Mouse (Mus musculus): ENCODE data around the gene Arid1b. TPM values are rescaled to one million over a fixed set of nuclear protein-coding genes. Genes with fewer than 3 reads are reported as not detected.
A peak's percentile ranks its signal among the peaks of the same experiment; 100 is the strongest.
"Not testable (repeated sequence)": the region's sequence is repeated elsewhere in the genome, so short reads cannot be mapped to it uniquely, and the experiment has no call there.

Gene Arid1b
- polyA plus RNA-seq, 1 experiment from 2014 or later, result 10.5 TPM

DNA sequence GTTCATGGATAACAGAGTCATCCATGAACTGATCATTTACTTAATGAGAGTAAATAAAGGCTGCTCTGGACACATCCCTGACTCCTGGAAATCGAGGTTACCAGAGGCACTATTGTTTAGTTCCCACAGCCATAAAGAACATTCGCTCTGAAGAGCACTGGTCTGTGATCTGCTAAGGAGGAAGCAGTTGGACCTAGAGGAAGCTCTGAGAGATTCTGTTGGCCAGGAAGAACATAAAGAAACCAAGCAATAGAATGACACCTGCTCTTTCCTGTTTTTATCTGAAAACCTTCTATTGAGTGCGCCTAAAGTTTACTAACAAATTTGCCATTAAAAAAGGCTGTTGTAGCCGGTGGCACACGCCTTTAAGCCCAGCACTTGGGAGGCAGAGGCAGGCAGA is 94.7 kb downstream of the Arid1b start:
- WGBS, result 69% methylated on average over 5 of the region's 5 CpGs
- Histone ChIP-seq H3K9ac (ENCODE audit: low read length) (no peak overlapping the region), H3K4me2 (ENCODE audit: low read depth, low read length) (no peak overlapping the region), H3K4me1 (ENCODE audit: control insufficient read depth, insufficient read depth, low read length) (peaks cover 50% of the 10 kb centered on the region), H3K27ac (ENCODE audit: low read length) (peak overlapping the region; percentile 56; the same call in 1 of the 2 replicates), H3K4me3 (replicated peaks; ENCODE audit: low read length) (no peak overlapping the region), H3K9me3 (replicated peaks; ENCODE audit: control insufficient read depth, low read length) (no peaks in the 10 kb centered on the region), H3K36me3 (ENCODE audit: control insufficient read depth, insufficient read depth, low read length) (no peaks in the 10 kb centered on the region), H3K27me3 (ENCODE audit: control insufficient read depth, insufficient read depth, low read length) (no peaks in the 10 kb centered on the region)
- ATAC-seq (ENCODE audit: insufficient read depth, low FRiP score), result no peak

- H3K4me3 ChIP-seq (replicated peaks; ENCODE audit: low read length), result 0 out of 2 replicates have a peak overlapping the region, but pooled peaks have one; percentile 3
- H3K27ac ChIP-seq (ENCODE audit: low read length), result peak overlapping the region; percentile 88
- no peaks in the 10 kb centered on the region for H3K36me3 ChIP-seq (ENCODE audit: control insufficient read depth, insufficient read depth, low read length)
- no peaks in the 10 kb centered on the region for H3K27me3 ChIP-seq (ENCODE audit: control insufficient read depth, insufficient read depth, low read length)
- ATAC-seq (ENCODE audit: insufficient read depth, low FRiP score), result peak; percentile 55; the same call in 1 of the 2 replicates
- no peaks in the 10 kb centered on the region for H3K9me3 ChIP-seq (replicated peaks; ENCODE audit: control insufficient read depth, low read length)
- H3K9ac ChIP-seq (ENCODE audit: low read length), result peak overlapping the region; percentile 42; the same call in 1 of the 2 replicates
- peak overlapping the region; percentile 35 for H3K4me2 ChIP-seq (ENCODE audit: low read depth, low read length)
- WGBS, result 19% methylated on average over 12 of the region's 12 CpGs
- peaks cover 46% of the 10 kb centered on the region for H3K4me1 ChIP-seq (ENCODE audit: control insufficient read depth, insufficient read depth, low read length)
Observed at GRCm38 (mm10) chr17:5089541-5089940, 95.4 kb downstream of the Arid1b start.

DNA sequence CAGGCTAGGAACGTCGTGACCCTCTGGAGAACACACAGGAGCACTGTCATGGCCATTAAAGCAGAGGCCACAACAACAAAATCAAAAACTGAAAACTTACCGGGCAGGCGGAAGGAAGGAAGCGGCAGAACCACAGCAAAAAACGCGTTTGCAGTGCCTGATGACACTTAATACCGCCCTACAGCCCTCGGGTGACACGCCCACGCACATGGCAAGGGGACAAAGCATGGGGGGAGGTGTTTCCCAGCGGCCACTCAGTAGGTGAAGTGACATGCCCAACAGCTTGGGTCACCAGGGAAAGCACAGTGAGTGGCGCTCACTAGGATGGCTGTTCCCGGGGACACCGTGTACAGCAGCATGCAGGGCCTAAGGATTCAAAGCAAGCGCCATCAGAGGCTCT is 97.4 kb downstream of the Arid1b start:
- no peak overlapping the region for H3K4me2 ChIP-seq (ENCODE audit: low read depth, low read length)

GRCm38 (mm10) chr17:5091934-5092333 is 97.8 kb downstream of the Arid1b start:
- H3K4me2 ChIP-seq (ENCODE audit: low read depth, low read length), result no peak overlapping the region
- no peak overlapping the region for H3K4me3 ChIP-seq (replicated peaks; ENCODE audit: low read length)
- H3K27ac ChIP-seq (ENCODE audit: low read length), result peak overlapping the region; percentile 52; the same call in 1 of the 2 replicates
- no peak overlapping the region for H3K9ac ChIP-seq (ENCODE audit: low read length)
- no peaks in the 10 kb centered on the region for H3K9me3 ChIP-seq (replicated peaks; ENCODE audit: control insufficient read depth, low read length)
- H3K27me3 ChIP-seq (ENCODE audit: control insufficient read depth, insufficient read depth, low read length), result no peaks in the 10 kb centered on the region
- H3K36me3 ChIP-seq (ENCODE audit: control insufficient read depth, insufficient read depth, low read length), result no peaks in the 10 kb centered on the region
- whole genome bisulfite sequencing, result 35% methylated on average over 10 of the region's 10 CpGs
- peaks cover 40% of the 10 kb centered on the region for H3K4me1 ChIP-seq (ENCODE audit: control insufficient read depth, insufficient read depth, low read length)
- 0 out of 2 replicates have a peak, but pooled peaks have one; percentile 27 for ATAC-seq (ENCODE audit: insufficient read depth, low FRiP score)

More for the DNA sequence above, 97.4 kb downstream of the Arid1b start:
- Histone ChIP-seq H3K4me1 (ENCODE audit: control insufficient read depth, insufficient read depth, low read length) (peaks cover 43% of the 10 kb centered on the region), H3K9me3 (replicated peaks; ENCODE audit: control insufficient read depth, low read length) (no peaks in the 10 kb centered on the region), H3K36me3 (ENCODE audit: control insufficient read depth, insufficient read depth, low read length) (no peaks in the 10 kb centered on the region), H3K4me3 (replicated peaks; ENCODE audit: low read length) (no peak overlapping the region), H3K27ac (ENCODE audit: low read length) (peak overlapping the region; percentile 52), H3K9ac (ENCODE audit: low read length) (no peak overlapping the region), H3K27me3 (ENCODE audit: control insufficient read depth, insufficient read depth, low read length) (no peaks in the 10 kb centered on the region)
- WGBS, result 71% methylated on average over 16 of the region's 16 CpGs
- ATAC-seq (ENCODE audit: insufficient read depth, low FRiP score), result no peak

DNA sequence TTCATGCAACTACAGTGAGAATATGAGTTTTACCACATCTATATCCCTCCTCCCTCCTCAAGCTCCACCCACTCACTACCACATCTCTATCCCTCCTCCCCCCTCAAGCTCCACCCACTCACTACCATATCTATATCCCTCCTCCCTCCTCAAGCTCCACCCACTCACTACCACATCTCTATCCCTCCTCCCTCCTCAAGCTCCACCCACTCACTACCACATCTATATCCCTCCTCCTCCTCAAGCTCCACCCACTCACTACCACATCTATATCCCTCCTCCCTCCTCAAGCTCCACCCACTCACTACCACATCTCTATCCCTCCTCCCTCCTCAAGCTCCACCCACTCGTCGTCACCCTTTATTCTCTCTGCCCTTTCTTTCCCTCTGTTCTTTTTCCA is 99.2 kb downstream of the Arid1b start:
- H3K4me2 ChIP-seq (ENCODE audit: low read depth, low read length); H3K36me3 ChIP-seq (ENCODE audit: control insufficient read depth, insufficient read depth, low read length); ATAC-seq (ENCODE audit: insufficient read depth, low FRiP score); H3K9me3 ChIP-seq (replicated peaks; ENCODE audit: control insufficient read depth, low read length); H3K9ac ChIP-seq (ENCODE audit: low read length); H3K4me3 ChIP-seq (replicated peaks; ENCODE audit: low read length); H3K27me3 ChIP-seq (ENCODE audit: control insufficient read depth, insufficient read depth, low read length): not testable (repeated sequence)
- WGBS, result 68% methylated on average over 2 of the region's 2 CpGs
- H3K4me1 ChIP-seq (ENCODE audit: control insufficient read depth, insufficient read depth, low read length), result peaks cover 45% of the 10 kb centered on the region
- H3K27ac ChIP-seq (ENCODE audit: low read length), result 0 out of 2 replicates have a peak overlapping the region, but pooled peaks have one; percentile 52

DNA sequence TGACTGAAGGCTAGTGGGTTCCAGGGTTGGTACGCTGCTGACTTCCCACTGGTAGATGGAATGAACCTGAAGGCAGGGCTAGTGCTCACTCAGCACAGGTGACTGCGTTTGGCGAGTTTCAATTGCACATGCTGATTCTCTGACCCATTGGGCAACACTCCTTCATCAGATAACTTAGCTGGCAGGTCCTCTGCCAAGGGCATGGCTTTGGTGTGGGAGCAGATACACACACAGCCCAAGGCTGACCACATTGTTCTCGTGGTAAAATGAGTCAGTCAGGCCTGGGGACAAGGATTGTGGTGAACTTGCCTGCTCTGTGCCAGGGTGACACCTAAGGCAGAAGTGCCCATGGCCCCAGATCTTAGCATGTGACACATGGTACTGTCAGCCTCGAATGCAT is 100.5 kb downstream of the Arid1b start:
- Histone ChIP-seq H3K36me3 (ENCODE audit: control insufficient read depth, insufficient read depth, low read length) (no peaks in the 10 kb centered on the region), H3K4me3 (replicated peaks; ENCODE audit: low read length) (no peak overlapping the region), H3K9ac (ENCODE audit: low read length) (no peak overlapping the region), H3K27me3 (ENCODE audit: control insufficient read depth, insufficient read depth, low read length) (no peaks in the 10 kb centered on the region), H3K4me1 (ENCODE audit: control insufficient read depth, insufficient read depth, low read length) (peaks cover 46% of the 10 kb centered on the region), H3K27ac (ENCODE audit: low read length) (no peak overlapping the region), H3K4me2 (ENCODE audit: low read depth, low read length) (no peak overlapping the region), H3K9me3 (replicated peaks; ENCODE audit: control insufficient read depth, low read length) (no peaks in the 10 kb centered on the region)
- ATAC-seq (ENCODE audit: insufficient read depth, low FRiP score), result no peak
- 75% methylated on average over 5 of the region's 5 CpGs for WGBS

DNA sequence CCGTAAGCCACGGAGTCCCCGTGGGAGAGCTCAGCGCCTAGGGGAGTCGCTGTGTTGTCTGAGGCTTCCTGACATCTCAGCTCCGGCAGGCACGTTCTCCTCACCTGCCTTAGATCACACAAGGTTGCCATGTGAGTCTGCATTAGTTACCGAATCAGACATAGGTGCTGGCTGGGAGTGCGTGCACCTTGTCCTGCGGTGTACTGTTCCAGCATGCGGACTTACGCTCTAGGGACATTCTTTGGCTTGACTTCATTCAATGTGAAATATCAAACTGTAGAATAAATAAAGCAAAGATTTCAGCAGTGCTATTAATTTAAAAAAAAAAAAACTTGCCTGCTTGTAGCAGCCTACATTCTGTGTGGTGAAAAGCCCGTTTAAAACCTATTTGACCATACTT is 101.6 kb downstream of the Arid1b start:
- WGBS, result 74% methylated on average over 13 of the region's 13 CpGs
- Histone ChIP-seq H3K4me2 (ENCODE audit: low read depth, low read length) (no peak overlapping the region), H3K4me3 (replicated peaks; ENCODE audit: low read length) (no peak overlapping the region), H3K4me1 (ENCODE audit: control insufficient read depth, insufficient read depth, low read length) (peaks cover 38% of the 10 kb centered on the region), H3K36me3 (ENCODE audit: control insufficient read depth, insufficient read depth, low read length) (no peaks in the 10 kb centered on the region), H3K27me3 (ENCODE audit: control insufficient read depth, insufficient read depth, low read length) (no peaks in the 10 kb centered on the region), H3K27ac (ENCODE audit: low read length) (peak overlapping the region; percentile 31; the same call in 1 of the 2 replicates), H3K9ac (ENCODE audit: low read length) (no peak overlapping the region), H3K9me3 (replicated peaks; ENCODE audit: control insufficient read depth, low read length) (no peaks in the 10 kb centered on the region)
- no peak; the same call in 1 of the 2 replicates for ATAC-seq (ENCODE audit: insufficient read depth, low FRiP score)

DNA sequence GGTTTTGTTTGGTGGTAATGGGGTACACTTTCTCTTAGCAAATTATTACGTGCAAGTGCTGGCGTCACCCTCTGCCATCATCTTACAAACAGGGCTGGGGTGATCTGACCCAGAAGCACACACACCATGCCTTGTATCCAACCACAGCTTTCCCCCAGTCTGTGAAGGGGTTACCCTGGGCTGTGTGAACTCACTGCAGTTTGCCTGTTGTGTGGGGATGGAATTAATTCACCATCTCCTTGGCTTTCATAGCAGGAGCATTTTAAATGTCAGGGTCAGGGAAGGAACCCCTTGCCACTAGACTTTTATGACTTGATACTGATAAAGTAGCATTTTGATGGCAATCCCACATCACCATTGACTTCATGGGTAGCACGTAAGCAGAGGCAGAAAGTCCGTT is 102.9 kb downstream of the Arid1b start:
- Histone ChIP-seq H3K36me3 (ENCODE audit: control insufficient read depth, insufficient read depth, low read length) (no peaks in the 10 kb centered on the region), H3K4me1 (ENCODE audit: control insufficient read depth, insufficient read depth, low read length) (peaks cover 40% of the 10 kb centered on the region), H3K9ac (ENCODE audit: low read length) (no peak overlapping the region), H3K4me3 (replicated peaks; ENCODE audit: low read length) (no peak overlapping the region), H3K27me3 (ENCODE audit: control insufficient read depth, insufficient read depth, low read length) (no peaks in the 10 kb centered on the region), H3K4me2 (ENCODE audit: low read depth, low read length) (no peak overlapping the region), H3K9me3 (replicated peaks; ENCODE audit: control insufficient read depth, low read length) (no peaks in the 10 kb centered on the region), H3K27ac (ENCODE audit: low read length) (no peak overlapping the region)
- ATAC-seq (ENCODE audit: insufficient read depth, low FRiP score), result no peak
- whole genome bisulfite sequencing, result 90% methylated on average over 4 of the region's 4 CpGs

DNA sequence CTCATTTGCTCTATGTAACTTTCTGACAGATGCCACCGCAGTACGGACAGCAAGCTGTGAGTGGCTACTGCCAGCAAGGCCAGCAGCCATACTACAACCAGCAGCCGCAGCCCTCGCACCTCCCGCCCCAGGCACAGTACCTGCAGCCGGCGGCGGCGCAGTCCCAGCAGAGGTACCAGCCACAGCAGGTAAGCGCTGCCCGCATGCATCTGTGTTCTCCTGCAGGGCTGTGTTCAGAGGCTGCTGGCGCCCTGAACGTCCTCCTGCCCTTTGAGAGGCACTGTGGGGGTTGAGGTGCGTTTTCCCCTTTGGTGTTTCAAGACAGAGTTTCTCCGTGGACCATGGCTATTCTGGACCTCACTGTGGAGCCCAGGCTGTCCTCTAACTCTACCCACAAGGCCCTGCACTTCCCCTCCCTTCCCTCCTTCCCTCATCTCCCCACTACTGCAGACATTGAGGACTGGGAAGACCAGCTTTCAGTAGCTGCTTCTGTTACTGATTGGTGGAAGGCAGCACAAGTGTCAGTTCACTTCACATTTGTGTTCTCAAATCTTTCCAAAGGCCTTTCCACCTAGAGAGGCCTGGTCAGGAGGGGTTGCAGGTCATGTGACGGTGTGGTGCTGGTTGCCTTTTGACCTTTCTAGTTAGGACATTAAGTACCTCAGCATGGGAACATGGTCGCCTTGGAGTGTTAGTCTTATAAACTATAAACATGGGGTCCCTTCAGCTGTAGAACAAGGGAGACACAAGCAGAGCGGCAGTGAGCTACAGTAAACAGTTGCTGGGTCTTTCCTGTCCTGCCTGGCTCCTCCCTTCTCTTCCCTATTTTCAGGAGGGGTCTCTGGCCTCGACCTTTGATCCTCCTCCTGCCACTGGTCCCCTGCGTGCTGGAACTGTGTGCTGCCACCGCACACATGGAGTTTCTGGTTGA is 103.7 kb downstream of the Arid1b start:
- H3K4me1 ChIP-seq (ENCODE audit: control insufficient read depth, insufficient read depth, low read length), result peaks cover 38% of the 10 kb centered on the region
- 71% methylated on average over 21 of the region's 21 CpGs for WGBS
- no peaks in the 10 kb centered on the region for H3K36me3 ChIP-seq (ENCODE audit: control insufficient read depth, insufficient read depth, low read length)
- no peak overlapping the region for H3K9ac ChIP-seq (ENCODE audit: low read length)
- no peak overlapping the region for H3K4me2 ChIP-seq (ENCODE audit: low read depth, low read length)
- no peaks in the 10 kb centered on the region for H3K9me3 ChIP-seq (replicated peaks; ENCODE audit: control insufficient read depth, low read length)
- no peak for ATAC-seq (ENCODE audit: insufficient read depth, low FRiP score)
- H3K27ac ChIP-seq (ENCODE audit: low read length), result no peak overlapping the region
- H3K27me3 ChIP-seq (ENCODE audit: control insufficient read depth, insufficient read depth, low read length), result no peaks in the 10 kb centered on the region
- no peak overlapping the region for H3K4me3 ChIP-seq (replicated peaks; ENCODE audit: low read length)
